Mouse (Mus musculus): ENCODE results near the gene Lgals9. TPM values are rescaled to one million over a fixed set of nuclear protein-coding genes. Genes with fewer than 3 reads are reported as not detected.

The Lgals9 gene
- polyA plus RNA-seq, 1 experiment from 2014 or later, result 586 TPM

GRCm38 (mm10) chr11:78959841-78960520, 24.8 kb downstream of the Lgals9 start:
- H3K4me1 ChIP-seq (replicated peaks; ENCODE audit: control insufficient read depth, insufficient read depth, low read length), result no peaks in the 10 kb centered on the region
- no peak overlapping the region for H3K4me2 ChIP-seq (replicated peaks; ENCODE audit: low read depth)
- WGBS, result 63% methylated on average over 5 of the region's 5 CpGs
- no peaks in the 10 kb centered on the region for H3K27me3 ChIP-seq (replicated peaks; ENCODE audit: control insufficient read depth, insufficient read depth, low read length)
- no peak overlapping the region for H3K9ac ChIP-seq (ENCODE audit: low read depth, low read length)
- H3K27ac ChIP-seq (ENCODE audit: low read depth, low read length), result no peak overlapping the region
- peaks cover 27% of the 10 kb centered on the region; the same call in 1 of the 2 replicates for H3K36me3 ChIP-seq (ENCODE audit: control insufficient read depth, insufficient read depth)
- H3K4me3 ChIP-seq (ENCODE audit: low read depth, low read length), result no peak overlapping the region
- ATAC-seq, result no peak
- peak; percentile 73 for TF ChIP-seq CTCF (IDR thresholded peaks at IDR 0.05; ENCODE audit: low read depth)
- H3K9me3 ChIP-seq (ENCODE audit: control insufficient read depth), result no peaks in the 10 kb centered on the region

- no peaks in the 10 kb centered on the region for H3K4me1 ChIP-seq (replicated peaks; ENCODE audit: control insufficient read depth, insufficient read depth, low read length)
- WGBS, result 63% methylated on average over 8 of the region's 8 CpGs
- no peak overlapping the region for H3K4me2 ChIP-seq (replicated peaks; ENCODE audit: low read depth)
- no peak overlapping the region for H3K4me3 ChIP-seq (ENCODE audit: low read depth, low read length)
- no peaks in the 10 kb centered on the region for H3K9me3 ChIP-seq (ENCODE audit: control insufficient read depth)
- TF ChIP-seq CTCF (IDR thresholded peaks at IDR 0.05; ENCODE audit: low read depth), result no peak
- H3K27me3 ChIP-seq (replicated peaks; ENCODE audit: control insufficient read depth, insufficient read depth, low read length), result no peaks in the 10 kb centered on the region
- no peak overlapping the region for H3K9ac ChIP-seq (ENCODE audit: low read depth, low read length)
- no peak overlapping the region for H3K27ac ChIP-seq (ENCODE audit: low read depth, low read length)
- no peak for ATAC-seq
- H3K36me3 ChIP-seq (ENCODE audit: control insufficient read depth, insufficient read depth), result peaks cover 21% of the 10 kb centered on the region; the same call in 1 of the 2 replicates
Measured at GRCm38 (mm10) chr11:78959367-78959766, 25.4 kb downstream of the Lgals9 start.

- Histone ChIP-seq H3K27me3 (replicated peaks; ENCODE audit: control insufficient read depth, insufficient read depth, low read length) (peaks cover 8% of the 10 kb centered on the region; the same call in 1 of the 2 replicates), H3K9me3 (ENCODE audit: control insufficient read depth) (no peaks in the 10 kb centered on the region), H3K9ac (ENCODE audit: low read depth, low read length) (no peak overlapping the region), H3K4me2 (replicated peaks; ENCODE audit: low read depth) (no peak overlapping the region), H3K27ac (ENCODE audit: low read depth, low read length) (no peak overlapping the region), H3K36me3 (ENCODE audit: control insufficient read depth, insufficient read depth) (no peaks in the 10 kb centered on the region), H3K4me1 (replicated peaks; ENCODE audit: control insufficient read depth, insufficient read depth, low read length) (no peaks in the 10 kb centered on the region), H3K4me3 (ENCODE audit: low read depth, low read length) (no peak overlapping the region)
- no peak for ATAC-seq
- 8% methylated on average over 7 of the region's 7 CpGs for WGBS
- TF ChIP-seq CTCF (IDR thresholded peaks at IDR 0.05; ENCODE audit: low read depth), result peak; percentile 92
Measured at GRCm38 (mm10) chr11:78956260-78956659, 28.5 kb downstream of the Lgals9 start.

GRCm38 (mm10) chr11:78952467-78952866, 32.3 kb downstream of the Lgals9 start:
- no peak for TF ChIP-seq CTCF (IDR thresholded peaks at IDR 0.05; ENCODE audit: low read depth)
- H3K9ac ChIP-seq (ENCODE audit: low read depth, low read length), result no peak overlapping the region
- WGBS, result 10% methylated on average over 17 of the region's 17 CpGs
- H3K36me3 ChIP-seq (ENCODE audit: control insufficient read depth, insufficient read depth), result no peaks in the 10 kb centered on the region
- no peak overlapping the region for H3K27ac ChIP-seq (ENCODE audit: low read depth, low read length)
- no peaks in the 10 kb centered on the region for H3K4me1 ChIP-seq (replicated peaks; ENCODE audit: control insufficient read depth, insufficient read depth, low read length)
- 0 out of 2 replicates have a peak overlapping the region, but pooled peaks have one; percentile 6 for H3K4me2 ChIP-seq (replicated peaks; ENCODE audit: low read depth)
- peaks cover 8% of the 10 kb centered on the region; the same call in 1 of the 2 replicates for H3K27me3 ChIP-seq (replicated peaks; ENCODE audit: control insufficient read depth, insufficient read depth, low read length)
- no peak for ATAC-seq
- no peaks in the 10 kb centered on the region for H3K9me3 ChIP-seq (ENCODE audit: control insufficient read depth)
- no peak overlapping the region for H3K4me3 ChIP-seq (ENCODE audit: low read depth, low read length)

- no peak overlapping the region for H3K4me2 ChIP-seq (replicated peaks; ENCODE audit: low read depth)
- ATAC-seq, result no peak
Measured at GRCm38 (mm10) chr11:78950365-78950764, 34.4 kb downstream of the Lgals9 start.

GRCm38 (mm10) chr11:78943083-78943482, 41.7 kb downstream of the Lgals9 start:
- no peaks in the 10 kb centered on the region for H3K4me1 ChIP-seq (replicated peaks; ENCODE audit: control insufficient read depth, insufficient read depth, low read length)
- H3K27ac ChIP-seq (ENCODE audit: low read depth, low read length), result no peak overlapping the region
- H3K36me3 ChIP-seq (ENCODE audit: control insufficient read depth, insufficient read depth), result no peaks in the 10 kb centered on the region
- no peak overlapping the region for H3K9ac ChIP-seq (ENCODE audit: low read depth, low read length)
- no peak overlapping the region for H3K4me2 ChIP-seq (replicated peaks; ENCODE audit: low read depth)
- no peak overlapping the region for H3K4me3 ChIP-seq (ENCODE audit: low read depth, low read length)
- TF ChIP-seq CTCF (IDR thresholded peaks at IDR 0.05; ENCODE audit: low read depth), result no peak
- no peak for ATAC-seq
- H3K27me3 ChIP-seq (replicated peaks; ENCODE audit: control insufficient read depth, insufficient read depth, low read length), result no peaks in the 10 kb centered on the region
- no peaks in the 10 kb centered on the region for H3K9me3 ChIP-seq (ENCODE audit: control insufficient read depth)
- 89% methylated on average over 1 of the region's 1 CpGs for WGBS

More at GRCm38 (mm10) chr11:78950365-78950764, 34.4 kb downstream of the Lgals9 start:
- Histone ChIP-seq H3K36me3 (ENCODE audit: control insufficient read depth, insufficient read depth) (no peaks in the 10 kb centered on the region), H3K27me3 (replicated peaks; ENCODE audit: control insufficient read depth, insufficient read depth, low read length) (peaks cover 8% of the 10 kb centered on the region; the same call in 1 of the 2 replicates), H3K4me1 (replicated peaks; ENCODE audit: control insufficient read depth, insufficient read depth, low read length) (no peaks in the 10 kb centered on the region), H3K9me3 (ENCODE audit: control insufficient read depth) (no peaks in the 10 kb centered on the region), H3K27ac (ENCODE audit: low read depth, low read length) (no peak overlapping the region), H3K9ac (ENCODE audit: low read depth, low read length) (no peak overlapping the region), H3K4me3 (ENCODE audit: low read depth, low read length) (no peak overlapping the region)
- TF ChIP-seq CTCF (IDR thresholded peaks at IDR 0.05; ENCODE audit: low read depth), result no peak
- WGBS, result 77% methylated on average over 8 of the region's 8 CpGs

Measured in intestine, postnatal 0 days (tissue).